Mouse (Mus musculus): ENCODE data around the gene Etfrf1.

- TF ChIP-seq ZNF384 (IDR thresholded peaks at IDR 0.05; ENCODE audit: low read depth, low read length) (no peak), CHD2 (IDR thresholded peaks at IDR 0.05; ENCODE audit: low read depth, low read length) (no peak), ZC3H11A (IDR thresholded peaks at IDR 0.05; ENCODE audit: borderline replicate concordance, low read depth, low read length) (no peak)
These were observed 31.6 kb downstream of the Etfrf1 start for GRCm38 (mm10) chr6:145242521-145242920.
